Mouse (Mus musculus): ENCODE measurements around the gene Mdm2. TPM values are rescaled to one million over a fixed set of nuclear protein-coding genes. Genes with fewer than 3 reads are reported as not detected.

Gene Mdm2
- polyA plus RNA-seq, 1 experiment, result 55.7 TPM

DNA sequence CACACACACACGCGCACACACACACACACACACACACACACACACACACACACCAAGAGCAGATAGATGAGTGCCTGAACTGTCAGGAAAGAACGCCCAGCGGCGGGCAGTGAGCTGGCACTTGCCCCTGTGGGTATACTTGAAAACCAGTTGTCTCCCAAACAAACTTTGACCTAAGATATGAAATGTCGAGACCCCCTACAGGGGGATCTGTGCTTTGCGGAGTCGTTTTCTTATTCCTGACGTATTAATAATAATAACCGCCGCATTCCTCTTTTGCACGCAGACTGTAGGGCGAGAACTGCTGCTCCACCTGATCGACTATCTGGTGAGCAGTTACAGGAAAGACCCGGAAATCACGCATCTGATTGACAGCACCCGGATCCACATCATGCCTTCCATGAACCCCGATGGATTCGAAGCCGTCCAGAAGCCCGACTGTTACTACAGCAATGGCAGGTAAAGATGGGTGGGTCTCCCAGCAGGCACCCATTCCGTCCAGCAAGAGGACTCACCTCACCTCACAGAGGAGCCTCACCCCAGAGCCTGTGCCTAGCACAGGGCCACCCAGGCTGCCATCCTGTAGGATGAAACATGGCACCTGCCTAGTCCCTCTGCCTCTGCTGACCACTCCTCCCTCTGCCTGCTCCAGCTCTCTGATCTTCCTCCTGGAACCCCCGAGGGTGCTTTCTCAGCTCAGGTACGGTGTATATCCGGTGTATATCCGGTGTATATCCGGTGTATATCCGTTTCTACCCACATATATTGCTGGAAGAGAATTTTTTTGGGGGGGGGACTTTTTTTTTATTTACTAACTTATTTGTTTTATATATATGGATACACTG, 42.7 kb downstream of the Mdm2 start:
- no peak for TF ChIP-seq POLR2A (IDR thresholded peaks at IDR 0.05; ENCODE audit: borderline replicate concordance, control insufficient read depth, low read depth, low read length)
- TF ChIP-seq CTCF (IDR thresholded peaks at IDR 0.05; ENCODE audit: control insufficient read depth, insufficient read depth, low read length), result no peak
- 93% methylated on average over 28 of the region's 28 CpGs for WGBS

DNA sequence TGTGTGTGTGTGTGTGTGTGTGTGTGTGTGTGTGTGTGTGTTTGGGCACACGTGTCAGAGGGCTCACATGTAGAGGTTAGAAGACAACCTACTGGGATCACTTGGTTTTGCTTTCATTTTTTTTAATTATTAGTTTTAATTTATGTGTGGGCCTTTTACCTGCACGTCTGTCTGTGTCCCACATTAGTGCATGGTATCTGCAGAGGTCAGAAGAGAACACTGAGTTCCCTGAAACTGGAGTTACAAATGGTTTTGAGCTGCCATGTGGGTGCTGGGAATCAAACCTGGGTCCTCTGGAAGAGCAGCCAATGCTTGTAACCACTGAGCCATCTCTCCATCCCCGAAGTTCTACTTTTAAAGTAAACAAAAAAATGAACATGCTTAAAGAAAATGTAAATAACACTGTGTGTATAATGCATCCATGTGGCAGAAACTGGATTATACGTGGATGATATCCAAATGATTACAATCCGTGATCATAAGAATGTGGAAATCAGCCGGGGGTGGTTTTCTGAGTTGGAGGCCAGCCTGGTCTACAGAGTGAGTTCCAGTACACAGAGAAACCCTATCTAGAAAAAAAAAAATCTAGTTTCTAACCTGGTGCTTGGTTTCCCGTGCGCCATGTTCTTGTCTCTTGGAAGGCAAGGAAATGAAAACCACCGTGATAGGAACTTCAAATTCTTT, 43.5 kb downstream of the Mdm2 start:
- TF ChIP-seq POLR2A (IDR thresholded peaks at IDR 0.05; ENCODE audit: borderline replicate concordance, control insufficient read depth, low read depth, low read length) (no peak), CTCF (IDR thresholded peaks at IDR 0.05; ENCODE audit: control insufficient read depth, insufficient read depth, low read length) (no peak)
- H3K4me3 ChIP-seq (replicated peaks; ENCODE audit: control insufficient read depth, low read depth, low read length), result no peak overlapping the region
- 83% methylated on average over 9 of the region's 9 CpGs for WGBS
- H3K27ac ChIP-seq (ENCODE audit: control insufficient read depth, insufficient read depth, low read depth, low read length, poor library complexity), result no peak overlapping the region
- H3K4me1 ChIP-seq (ENCODE audit: control insufficient read depth, insufficient read depth, low read length), result no peaks in the 10 kb centered on the region; the same call in 1 of the 2 replicates

More for the DNA sequence above, 42.7 kb downstream of the Mdm2 start:
- Histone ChIP-seq H3K4me1 (ENCODE audit: control insufficient read depth, insufficient read depth, low read length) (no peaks in the 10 kb centered on the region; the same call in 1 of the 2 replicates), H3K27ac (ENCODE audit: control insufficient read depth, insufficient read depth, low read depth, low read length, poor library complexity) (no peak overlapping the region), H3K4me3 (replicated peaks; ENCODE audit: control insufficient read depth, low read depth, low read length) (no peak overlapping the region)

GRCm38 (mm10) chr10:117666361-117666760, 44.2 kb downstream of the Mdm2 start:
- Histone ChIP-seq H3K4me1 (ENCODE audit: control insufficient read depth, insufficient read depth, low read length) (no peaks in the 10 kb centered on the region; the same call in 1 of the 2 replicates), H3K4me3 (replicated peaks; ENCODE audit: control insufficient read depth, low read depth, low read length) (no peak overlapping the region), H3K27ac (ENCODE audit: control insufficient read depth, insufficient read depth, low read depth, low read length, poor library complexity) (no peak overlapping the region)
- TF ChIP-seq POLR2A (IDR thresholded peaks at IDR 0.05; ENCODE audit: borderline replicate concordance, control insufficient read depth, low read depth, low read length), result no peak
- TF ChIP-seq CTCF (IDR thresholded peaks at IDR 0.05; ENCODE audit: control insufficient read depth, insufficient read depth, low read length), result no peak
- WGBS, result 78% methylated on average over 3 of the region's 3 CpGs

- no peaks in the 10 kb centered on the region; the same call in 1 of the 2 replicates for H3K4me1 ChIP-seq (ENCODE audit: control insufficient read depth, insufficient read depth, low read length)
- TF ChIP-seq CTCF (IDR thresholded peaks at IDR 0.05; ENCODE audit: control insufficient read depth, insufficient read depth, low read length) (no peak), POLR2A (IDR thresholded peaks at IDR 0.05; ENCODE audit: borderline replicate concordance, control insufficient read depth, low read depth, low read length) (no peak)
- no peak overlapping the region; the same call in 1 of the 2 replicates for H3K27ac ChIP-seq (ENCODE audit: control insufficient read depth, insufficient read depth, low read depth, low read length, poor library complexity)
- WGBS, result 67% methylated on average over 9 of the region's 9 CpGs
- no peak overlapping the region for H3K4me3 ChIP-seq (replicated peaks; ENCODE audit: control insufficient read depth, low read depth, low read length)
These were observed 44.9 kb downstream of the Mdm2 start for GRCm38 (mm10) chr10:117665376-117666275.

GRCm38 (mm10) chr10:117664926-117665209, 45.7 kb downstream of the Mdm2 start:
- Histone ChIP-seq H3K4me3 (replicated peaks; ENCODE audit: control insufficient read depth, low read depth, low read length) (no peak overlapping the region), H3K27ac (ENCODE audit: control insufficient read depth, insufficient read depth, low read depth, low read length, poor library complexity) (no peak overlapping the region), H3K4me1 (ENCODE audit: control insufficient read depth, insufficient read depth, low read length) (no peaks in the 10 kb centered on the region; the same call in 1 of the 2 replicates)
- no peak for TF ChIP-seq POLR2A (IDR thresholded peaks at IDR 0.05; ENCODE audit: borderline replicate concordance, control insufficient read depth, low read depth, low read length)
- no peak for TF ChIP-seq CTCF (IDR thresholded peaks at IDR 0.05; ENCODE audit: control insufficient read depth, insufficient read depth, low read length)

DNA sequence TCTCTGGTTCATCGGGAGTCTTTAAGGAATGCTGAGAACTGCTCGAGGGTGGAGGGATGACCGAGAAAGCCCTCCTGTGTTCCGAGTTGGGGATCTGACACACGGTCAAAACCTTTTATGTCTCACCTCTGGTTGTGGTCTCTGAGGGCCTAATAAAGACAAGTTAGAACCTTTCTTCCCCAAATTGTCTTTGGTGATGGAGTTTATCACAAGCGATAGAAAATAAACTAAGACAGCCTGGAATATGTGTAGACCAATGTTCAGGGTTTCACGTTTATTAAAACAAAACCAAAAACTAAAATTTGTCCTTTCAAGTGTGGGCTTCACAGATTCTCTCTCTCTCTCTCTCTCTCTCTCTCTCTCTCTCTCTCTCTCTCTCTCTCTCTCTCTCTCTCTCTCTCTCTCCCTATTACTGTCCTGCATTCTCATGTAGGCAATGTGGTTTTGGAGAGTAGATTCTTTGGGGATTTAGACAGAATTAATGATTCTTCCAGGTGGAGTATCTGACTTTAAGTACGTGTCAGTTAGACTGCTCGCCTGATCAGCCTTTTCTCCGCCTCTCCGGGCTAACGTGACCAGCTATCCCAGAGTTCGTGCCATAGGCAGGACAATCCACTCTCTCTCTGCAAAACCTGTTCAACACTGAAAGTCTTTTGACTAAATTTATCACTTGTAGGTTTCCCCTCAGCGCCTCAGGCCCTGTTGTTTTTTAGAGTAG, 46.2 kb downstream of the Mdm2 start:
- TF ChIP-seq CTCF (IDR thresholded peaks at IDR 0.05; ENCODE audit: control insufficient read depth, insufficient read depth, low read length) (no peak), POLR2A (IDR thresholded peaks at IDR 0.05; ENCODE audit: borderline replicate concordance, control insufficient read depth, low read depth, low read length) (no peak)
- Histone ChIP-seq H3K4me1 (ENCODE audit: control insufficient read depth, insufficient read depth, low read length) (no peaks in the 10 kb centered on the region; the same call in 1 of the 2 replicates), H3K27ac (ENCODE audit: control insufficient read depth, insufficient read depth, low read depth, low read length, poor library complexity) (no peak overlapping the region), H3K4me3 (replicated peaks; ENCODE audit: control insufficient read depth, low read depth, low read length) (no peak overlapping the region)
- WGBS, result 81% methylated on average over 14 of the region's 14 CpGs

- WGBS, result 79% methylated on average over 9 of the region's 9 CpGs
- H3K4me1 ChIP-seq (ENCODE audit: control insufficient read depth, insufficient read depth, low read length), result no peaks in the 10 kb centered on the region; the same call in 1 of the 2 replicates
- H3K27ac ChIP-seq (ENCODE audit: control insufficient read depth, insufficient read depth, low read depth, low read length, poor library complexity), result no peak overlapping the region
- TF ChIP-seq CTCF (IDR thresholded peaks at IDR 0.05; ENCODE audit: control insufficient read depth, insufficient read depth, low read length) (no peak), POLR2A (IDR thresholded peaks at IDR 0.05; ENCODE audit: borderline replicate concordance, control insufficient read depth, low read depth, low read length) (no peak)
- no peak overlapping the region for H3K4me3 ChIP-seq (replicated peaks; ENCODE audit: control insufficient read depth, low read depth, low read length)
These were observed 46.7 kb downstream of the Mdm2 start for GRCm38 (mm10) chr10:117663865-117664200.
